Mouse (Mus musculus) spleen, postnatal 4 days (tissue): ENCODE results near the gene Il2rb.

Experiments used
- DNase-seq, 2 experiments: peaks; one replicate each; pipeline ENCODE4 v3.0.0; 2022; ENCODE audit warnings: low spot score in 2 of 2

The Il2rb gene

DNA sequence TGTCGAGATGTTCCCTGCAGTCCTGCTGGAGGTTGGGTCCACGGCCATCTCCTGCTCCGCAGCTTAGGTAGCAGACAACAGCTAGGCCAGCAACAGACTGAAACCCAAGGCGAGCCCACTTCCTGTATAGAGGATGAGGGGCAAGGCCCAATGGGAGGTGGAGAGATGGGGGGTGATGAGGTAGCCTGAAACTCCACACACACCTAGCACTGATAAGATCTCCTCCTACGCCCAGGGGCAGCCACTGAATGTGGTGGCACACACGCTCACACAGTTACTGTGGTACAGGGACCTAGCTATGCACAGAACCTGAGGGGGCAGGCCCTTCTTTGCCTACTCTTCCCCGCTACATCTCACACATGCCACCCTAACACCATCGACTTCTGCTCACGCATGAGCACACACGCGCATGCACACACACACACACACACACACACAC, at the start of gene Il2rb:
TSS of gene Il2rb (minus strand) at position 304 of the 439 bp plus-strand sequence.
- no peak for DNase-seq

DNA sequence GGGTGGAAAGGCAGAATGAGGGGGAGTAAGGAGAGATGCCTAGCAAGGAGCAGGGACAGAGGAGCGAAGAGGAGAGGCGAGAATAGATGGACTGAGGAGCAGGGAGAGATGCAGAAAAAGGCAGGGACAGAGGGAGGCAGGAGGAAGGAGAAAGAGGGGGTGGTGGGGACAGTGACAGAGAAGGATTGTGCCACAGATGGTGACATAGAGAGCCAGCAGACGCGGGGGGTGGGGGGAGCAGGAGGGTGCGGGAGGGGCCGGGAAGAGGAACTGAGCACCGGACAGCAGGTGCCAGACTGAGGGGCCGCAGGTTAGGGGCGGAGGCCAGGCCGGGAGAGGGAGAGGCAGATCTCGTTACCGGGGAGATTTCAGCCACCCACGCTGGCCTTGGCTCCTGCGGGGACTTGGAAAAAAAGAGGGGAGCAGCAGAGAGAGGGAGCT, 49.5 kb upstream of the Il2rb start, which contains the start of gene Sstr3:
TSS of gene Sstr3 (minus strand) at position 125 of the 441 bp plus-strand sequence.
- DNase-seq = no peak

DNA sequence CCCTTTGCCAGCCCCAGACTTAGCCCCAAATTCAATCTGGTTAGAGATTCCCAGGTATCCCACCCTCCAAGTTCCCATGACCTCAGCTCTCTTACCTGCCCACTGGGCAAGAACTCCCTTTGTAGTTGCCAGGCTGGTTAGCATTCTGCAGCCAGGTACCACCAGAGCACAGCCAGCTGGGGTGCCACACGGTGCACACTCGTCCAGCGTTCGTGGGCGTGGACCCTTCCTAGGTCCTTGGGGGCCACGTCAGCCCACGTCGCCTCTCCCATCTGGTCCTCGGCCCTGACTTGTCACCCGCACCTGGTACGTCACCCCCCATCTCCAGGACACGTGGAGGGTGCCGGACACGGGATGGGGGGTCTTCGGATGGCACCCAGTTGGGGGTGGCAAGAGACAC, 49.0 kb upstream of the Il2rb start:
- DNase-seq = no peak

DNA sequence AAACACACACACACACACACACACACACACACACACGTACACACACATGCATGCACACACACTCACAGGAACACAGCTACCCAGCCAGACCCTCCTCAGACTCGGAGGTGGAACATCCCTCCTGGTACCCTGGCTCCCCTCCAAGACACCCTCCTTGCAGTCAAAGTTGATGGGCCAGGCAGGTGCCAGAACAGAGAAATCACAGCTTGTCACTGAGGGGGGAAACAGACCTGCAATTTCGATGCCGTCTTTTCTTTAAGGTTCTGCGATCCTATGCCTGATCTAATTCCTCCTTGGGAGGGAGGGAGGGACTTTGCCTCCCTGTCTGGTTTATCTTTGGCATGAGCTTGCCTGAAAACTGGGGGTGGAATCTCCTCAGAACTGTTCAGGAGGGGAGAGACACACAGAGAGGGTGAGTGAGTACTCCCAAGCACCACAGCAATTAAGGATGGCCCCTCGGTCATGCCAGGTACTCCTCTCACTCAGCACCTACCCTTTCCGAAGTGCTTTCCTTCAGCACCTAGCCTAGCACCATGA, 47.8 kb upstream of the Il2rb start:
- DNase-seq = no peak

DNA sequence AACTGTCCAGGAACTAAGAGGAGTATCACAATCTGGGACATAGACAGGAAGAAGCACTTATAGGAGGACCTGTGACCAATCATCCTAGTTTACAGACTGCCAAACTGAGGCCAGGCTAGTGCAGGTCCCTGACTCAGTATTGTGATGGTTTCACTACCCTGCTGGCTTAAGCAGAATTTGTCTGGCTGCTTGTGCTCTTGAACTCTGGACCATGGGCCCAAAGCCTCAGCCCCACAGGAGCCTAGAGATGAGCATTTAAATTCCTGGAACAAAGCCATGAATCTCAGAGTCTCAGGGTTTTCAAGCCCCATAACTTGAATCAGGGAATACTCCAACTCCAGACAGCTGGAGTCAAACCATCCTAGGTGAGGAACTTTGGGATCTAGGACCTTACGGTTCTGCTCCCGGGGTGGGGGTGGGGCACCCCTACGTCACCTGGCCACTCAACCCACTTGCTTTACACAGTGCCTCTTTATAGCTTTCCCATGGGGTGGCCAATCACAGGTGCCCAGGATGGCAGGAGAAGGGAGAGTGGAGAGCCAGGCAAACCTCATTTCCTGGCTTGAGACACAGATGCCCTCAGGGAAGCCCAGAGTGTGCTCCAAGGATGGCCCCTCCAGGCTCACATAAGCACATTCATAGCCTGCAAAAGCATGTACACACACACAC, 47.2 kb upstream of the Il2rb start:
- DNase-seq = no peak

DNA sequence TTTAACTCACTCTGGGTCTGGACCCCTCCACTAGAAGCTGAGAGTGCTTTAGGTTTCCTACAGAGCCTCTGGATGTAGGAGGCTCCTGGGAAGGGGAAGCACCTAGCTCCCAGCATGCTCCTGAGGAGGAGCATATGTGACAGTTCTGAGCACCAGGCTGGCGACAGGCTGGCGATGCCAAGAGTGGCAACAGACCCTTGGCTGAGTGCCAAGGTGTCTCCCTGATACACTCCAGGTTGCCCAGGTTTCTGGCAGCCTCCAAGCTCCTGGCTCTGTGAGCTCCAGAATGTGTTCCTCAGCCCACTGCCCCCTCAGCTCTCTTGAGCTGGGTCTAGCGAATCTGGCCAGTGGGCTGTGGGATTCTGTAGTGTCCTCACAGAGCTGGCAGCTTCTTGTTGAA, 46.5 kb upstream of the Il2rb start:
- DNase-seq = no peak

DNA sequence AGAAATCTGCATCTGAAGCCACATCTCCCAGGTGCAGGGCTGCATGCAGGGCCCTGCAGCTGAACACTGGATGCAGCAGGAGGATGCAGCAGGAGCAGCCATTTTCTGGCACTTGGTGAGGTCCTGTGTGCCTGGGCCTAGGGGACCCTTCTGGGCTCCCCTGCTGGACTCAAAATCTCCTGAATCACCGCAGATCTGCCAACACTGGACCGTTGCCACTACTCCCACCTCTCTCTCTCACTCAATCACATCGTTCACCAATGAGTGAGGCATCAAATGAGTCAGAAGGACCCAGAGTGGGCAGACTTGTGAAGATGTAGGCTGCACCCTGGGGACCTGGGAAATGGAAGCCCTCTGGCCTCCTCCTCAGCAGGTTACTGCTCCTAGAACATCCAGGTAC, 46.0 kb upstream of the Il2rb start:
- no peak for DNase-seq

DNA sequence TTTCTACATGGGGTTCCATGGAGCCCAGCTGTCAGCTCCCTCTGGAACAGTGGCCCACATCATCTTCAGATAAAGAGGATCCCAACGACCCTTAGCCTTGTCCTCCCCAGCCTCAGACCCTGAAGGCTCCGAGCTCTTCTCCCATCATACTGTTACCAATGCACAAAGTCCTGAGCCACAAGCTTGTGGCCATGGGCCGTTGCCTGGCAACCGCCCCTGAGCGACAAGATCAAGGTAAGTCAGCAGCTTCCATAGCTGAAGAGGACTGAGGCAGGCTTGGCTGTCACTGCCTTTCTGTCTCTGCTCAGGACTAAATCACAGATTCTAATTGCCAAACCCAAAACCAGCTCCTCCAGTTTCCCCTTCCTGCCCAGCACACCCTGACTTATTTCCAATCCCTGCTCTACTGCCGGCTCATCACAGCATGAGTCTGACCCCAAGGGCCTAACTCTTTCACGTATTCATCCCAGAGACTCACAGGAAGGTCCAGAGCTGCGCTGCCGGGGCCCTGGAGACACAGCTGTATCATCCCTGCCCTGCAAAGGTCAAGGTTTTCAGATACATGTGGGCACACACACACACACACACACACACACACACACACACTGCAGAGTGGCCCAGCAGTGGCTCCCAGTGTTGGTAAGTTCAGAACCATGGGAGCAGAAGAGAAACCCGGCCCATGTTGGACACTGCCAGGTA, 40.8 kb upstream of the Il2rb start:
- DNase-seq = no peak

DNA sequence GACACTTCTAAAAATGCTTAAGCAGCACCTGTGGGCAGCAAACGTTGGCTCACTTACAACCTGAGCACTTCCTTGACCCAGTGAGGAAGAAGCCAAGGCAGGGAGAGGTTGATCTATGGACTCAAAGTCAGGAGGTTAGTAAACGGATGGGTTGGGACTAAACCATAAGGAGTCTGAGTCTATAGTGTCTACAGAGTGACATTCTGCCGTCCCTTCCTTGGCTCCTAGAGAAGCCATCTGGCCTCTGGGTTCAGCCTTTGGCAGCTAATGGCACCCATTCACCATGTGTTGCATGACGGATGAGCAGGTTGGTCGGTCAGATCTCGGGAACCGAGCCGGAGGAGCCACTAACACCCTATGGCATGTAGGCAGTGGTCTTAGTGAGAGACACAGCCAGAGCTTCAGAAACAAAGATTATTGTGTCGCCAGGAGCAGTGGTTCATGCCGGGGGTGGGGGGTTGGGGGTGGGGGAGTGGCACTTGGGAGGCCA, 38.3 kb upstream of the Il2rb start:
- DNase-seq = no peak

DNA sequence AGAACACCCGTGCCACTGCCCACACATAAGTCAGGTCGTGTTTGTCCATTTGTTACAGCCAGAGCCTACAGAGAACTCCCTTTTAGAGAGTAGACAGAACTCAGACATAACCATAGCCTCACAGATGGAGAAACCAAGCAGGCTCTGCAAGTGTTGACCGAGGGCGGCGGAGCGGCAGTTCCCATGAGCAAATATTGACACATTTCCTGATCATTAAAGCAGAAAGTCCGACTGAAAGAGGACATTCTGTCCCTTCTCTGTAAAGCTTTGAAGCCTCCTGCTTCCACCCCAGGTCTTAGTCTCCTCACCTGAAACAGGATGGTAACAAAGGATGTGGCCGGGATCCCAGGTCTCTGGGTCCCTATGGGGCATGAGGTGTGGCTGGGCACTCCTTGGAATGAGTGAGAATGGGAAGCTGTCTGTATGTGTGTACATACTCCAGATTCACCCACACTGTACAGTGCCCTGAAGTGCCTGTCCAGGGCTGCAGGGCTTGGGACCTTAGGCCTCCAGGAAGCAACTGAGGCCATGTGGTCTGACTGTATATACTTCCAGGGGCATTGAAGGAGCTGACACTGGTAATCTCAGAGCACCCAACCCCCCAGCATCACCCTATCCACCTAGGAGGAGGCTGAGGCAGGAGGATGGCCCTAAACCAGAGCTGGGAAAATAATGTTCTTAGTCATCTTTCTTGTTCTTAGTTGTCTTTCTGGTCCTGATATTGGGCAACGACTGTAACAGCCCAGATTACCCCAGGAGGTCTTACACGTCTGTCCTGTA, 37.7 kb upstream of the Il2rb start:
- no peak for DNase-seq

DNA sequence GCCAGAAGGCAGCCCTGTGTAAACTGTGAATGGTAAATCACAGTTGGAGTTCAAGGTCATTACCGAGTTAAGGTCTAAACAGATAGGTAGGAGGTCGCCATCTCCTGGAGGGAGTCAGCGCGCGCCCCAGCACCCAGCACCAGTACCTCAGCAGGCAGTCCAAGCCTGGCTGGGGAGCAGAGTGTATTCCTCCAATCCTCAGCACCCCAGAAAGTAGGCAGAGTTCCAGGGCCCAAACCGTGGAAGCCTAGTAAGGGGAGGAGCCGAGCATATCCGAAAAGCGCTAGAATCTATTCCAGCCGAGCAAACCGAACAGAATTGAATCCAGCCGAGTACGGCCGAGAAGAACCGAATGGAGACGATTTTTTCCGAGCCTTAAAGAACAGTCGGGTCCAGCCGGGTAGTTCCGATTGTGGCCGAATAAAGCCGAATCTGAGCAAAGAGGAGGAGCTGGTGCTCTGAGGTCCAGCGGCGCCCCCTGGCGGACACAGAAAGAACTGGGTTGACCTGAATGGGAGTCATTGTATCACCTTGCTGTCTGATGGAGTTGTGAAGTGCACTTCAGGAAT, 36.9 kb upstream of the Il2rb start:
- peak; percentile 89 to 96 for DNase-seq

DNA sequence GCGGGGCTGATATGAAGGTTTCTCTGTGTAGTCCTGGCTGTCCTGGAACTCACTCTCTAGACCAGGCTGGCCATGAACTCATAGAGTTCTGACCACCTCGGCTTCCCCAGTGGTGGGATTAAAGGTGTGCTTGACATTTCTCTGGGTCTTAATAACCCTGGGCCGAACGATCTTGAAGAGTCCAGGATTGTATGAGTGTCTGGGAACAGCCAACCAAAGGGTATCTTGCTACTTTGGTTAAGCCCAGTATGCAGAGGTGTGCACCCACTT, 36.3 kb upstream of the Il2rb start:
- DNase-seq = no peak

DNA sequence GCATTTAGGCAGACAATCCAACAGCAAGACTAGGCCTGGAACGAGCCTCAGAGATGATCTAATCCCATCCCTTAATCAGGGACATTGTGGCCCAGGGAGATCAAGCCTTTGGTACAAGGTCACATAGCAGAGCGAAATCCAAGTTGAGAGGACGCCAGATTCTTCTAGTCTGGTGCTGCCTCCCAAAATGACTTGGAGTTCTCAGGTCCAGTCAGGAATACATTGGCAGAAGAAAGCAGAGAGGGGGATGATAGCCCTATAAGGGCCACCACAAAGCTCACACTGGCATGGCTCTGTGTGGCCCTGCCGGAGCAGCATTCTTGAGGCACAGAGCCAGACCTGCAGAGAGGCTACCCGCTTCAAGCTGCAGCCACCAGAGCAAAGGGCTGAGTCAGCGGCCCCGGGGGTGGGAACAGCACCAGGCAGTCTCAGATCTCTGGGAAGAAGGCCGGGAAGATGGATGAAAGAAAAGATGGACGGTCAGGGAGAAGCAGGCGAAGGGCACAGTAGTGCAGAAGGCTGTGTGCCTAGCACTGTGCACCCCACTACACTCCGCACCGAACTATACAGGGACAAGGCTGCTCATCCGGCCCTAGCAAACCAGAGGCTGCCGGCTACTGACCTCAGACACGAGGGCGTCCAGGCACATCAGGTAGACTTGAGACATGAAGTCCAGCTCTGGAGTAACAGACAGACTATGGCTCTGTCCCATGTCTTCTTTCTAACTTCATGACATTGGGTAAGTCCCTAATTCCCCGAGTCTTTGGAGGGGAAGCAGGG, 35.8 kb upstream of the Il2rb start, which contains the start of gene C1qtnf6:
TSS of gene C1qtnf6 (minus strand) at position 746 of the 780 bp plus-strand sequence.
- DNase-seq = no peak

DNA sequence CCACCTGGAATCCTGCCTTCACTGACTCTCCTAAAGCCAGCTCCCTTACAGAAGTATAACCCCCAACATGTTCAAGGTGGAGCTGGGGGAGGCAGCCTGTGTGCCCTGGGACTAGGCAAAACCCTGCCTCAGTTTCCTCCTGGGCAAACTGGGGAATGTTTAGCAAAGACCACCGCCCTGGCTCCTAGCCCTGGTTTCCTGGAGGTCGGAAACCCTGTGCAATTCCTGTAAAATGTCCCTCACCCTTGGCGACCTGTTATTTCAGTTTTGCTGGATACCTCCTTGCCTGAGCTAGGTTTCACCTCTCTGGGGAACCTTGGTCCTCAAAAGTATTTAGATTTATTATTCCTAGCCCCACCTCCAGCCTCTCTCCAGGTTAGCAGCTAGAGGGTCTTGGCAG, 35.1 kb upstream of the Il2rb start:
- DNase-seq = no peak

DNA sequence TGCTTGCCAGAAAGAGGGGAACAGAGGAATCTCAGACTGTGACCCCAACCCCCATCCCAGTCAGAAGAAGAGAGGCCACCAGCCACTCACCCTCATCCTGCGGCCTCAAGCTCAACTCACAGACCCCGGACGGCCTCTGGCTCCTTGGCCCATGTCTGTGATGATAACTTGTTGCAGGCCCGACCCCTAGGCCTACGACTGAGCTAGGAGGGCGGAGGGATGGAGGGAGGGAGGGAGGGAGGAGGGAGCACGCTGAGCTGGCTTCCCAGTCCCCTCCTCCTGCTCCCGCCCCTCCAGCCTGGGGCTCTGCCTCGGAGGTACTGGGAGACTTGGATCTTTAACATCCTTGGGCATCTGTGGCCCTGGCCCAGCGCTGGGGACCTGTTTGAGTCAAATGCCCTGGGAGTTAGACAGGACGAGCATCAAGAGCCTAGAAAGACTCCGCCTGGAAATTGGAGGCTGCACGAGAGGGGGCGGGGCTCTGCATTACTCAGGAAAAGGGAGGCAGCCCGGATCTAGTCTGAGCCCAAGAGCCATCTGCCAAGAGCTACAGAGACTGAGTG, 34.4 kb upstream of the Il2rb start:
- DNase-seq = no peak

DNA sequence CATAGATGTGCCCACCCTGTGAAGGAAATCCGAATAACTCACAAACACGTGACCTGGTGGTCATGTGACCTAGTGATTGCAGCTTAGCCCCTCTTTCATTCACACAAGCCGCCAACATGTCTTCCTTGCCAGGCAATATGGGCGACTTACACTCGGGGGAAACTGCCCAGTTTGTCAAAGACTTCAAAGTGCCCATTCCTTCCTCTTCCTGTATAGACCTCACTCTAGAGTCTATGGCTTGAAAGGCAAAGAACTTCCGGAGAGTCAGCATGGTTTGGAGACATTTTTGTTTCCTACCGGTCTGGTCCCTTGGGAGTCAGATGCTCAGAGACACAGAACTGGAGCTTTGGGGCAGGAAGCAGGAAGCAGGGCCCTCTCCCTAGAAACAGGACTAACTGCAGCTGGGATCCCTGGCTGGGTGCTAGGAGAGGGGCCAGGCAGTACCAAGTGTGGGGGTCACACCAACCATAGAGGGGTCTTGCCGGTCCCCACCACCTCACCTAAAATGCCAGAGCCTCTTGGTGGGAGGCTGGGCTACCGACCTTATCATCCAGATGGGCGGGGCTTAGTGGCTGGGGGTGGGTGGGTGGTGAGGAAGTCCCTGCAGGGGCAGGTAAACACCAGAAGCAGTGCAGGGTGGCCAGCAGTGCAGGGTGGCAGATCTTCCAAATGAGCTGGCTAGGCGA, 33.8 kb upstream of the Il2rb start:
- no peak for DNase-seq

DNA sequence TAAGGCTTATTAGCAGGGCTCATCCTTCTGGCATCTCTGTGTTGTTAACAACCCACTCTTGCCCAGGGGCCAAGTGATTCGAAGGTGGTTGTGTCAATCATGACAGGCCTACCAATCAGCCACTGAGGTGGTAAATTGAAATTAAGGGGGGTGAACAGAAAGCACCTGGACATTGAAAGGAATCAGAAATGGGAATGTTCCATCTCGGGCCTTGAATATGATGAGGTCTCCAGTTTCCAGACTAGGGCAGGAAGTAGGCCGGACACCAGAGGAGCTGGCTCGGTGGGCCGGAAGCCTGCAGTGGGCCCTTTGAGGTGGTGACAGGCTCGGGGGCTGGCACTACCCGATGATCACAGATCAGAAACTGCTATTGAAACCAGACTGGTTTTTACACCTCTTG, 32.9 kb upstream of the Il2rb start:
- DNase-seq = no peak

DNA sequence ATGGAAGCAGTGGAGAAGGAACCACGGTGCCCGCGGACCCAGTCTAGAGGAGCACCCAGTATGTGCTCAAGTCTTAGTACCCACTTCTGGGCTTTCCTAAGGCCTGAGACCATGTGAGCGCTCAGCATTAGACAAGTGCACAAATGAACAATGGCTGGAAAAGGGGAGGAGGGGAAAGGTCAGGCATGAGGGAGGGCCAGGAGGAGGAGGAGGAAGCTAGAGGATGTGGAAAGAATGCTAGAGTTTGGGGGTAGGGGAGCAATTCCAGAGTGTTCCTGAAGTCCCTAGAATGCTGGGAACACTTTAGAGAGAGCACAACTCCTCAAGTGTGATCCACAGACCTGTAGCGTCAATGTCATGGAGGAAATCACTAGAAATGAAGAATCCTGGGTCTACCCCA, 29.1 kb upstream of the Il2rb start:
- DNase-seq = no peak

DNA sequence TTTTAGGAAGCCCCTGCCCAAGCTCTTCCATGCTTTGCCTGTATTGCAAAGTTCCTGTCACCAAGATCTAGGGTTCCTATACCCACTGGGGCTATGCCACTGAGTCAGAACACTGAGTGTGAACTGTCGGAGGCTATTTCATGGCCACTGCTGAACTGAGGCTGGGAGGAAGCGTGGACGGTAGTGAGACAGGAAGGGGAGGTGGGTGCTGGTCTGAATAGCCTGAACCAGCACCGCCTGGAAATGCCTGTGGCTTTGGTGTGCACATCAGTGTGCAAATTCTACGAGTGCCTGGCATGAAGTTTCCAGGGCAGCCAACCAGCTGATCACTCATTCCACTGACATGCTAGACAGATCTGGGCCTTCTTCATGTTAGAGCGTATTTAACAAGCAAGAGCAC, 26.8 kb upstream of the Il2rb start:
- no peak for DNase-seq

DNA sequence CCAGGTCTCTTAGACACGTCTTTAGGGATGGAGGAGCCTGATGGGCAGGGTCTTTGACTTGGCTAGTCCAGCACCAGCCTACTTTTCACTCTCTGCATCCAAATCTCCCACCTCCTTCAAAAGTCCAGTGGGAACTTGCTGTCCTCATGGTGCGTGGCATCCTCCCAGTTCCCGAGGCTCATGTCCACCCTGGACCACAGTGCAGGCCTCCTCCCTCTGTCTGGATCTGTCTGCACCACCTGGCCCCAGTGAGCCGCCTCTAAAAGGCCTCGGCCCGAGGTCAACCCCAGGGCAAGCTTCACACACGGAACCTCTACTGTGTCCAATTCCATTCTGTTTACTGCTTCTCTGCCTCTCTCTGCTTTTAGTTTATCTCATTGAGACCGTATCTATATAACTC, 26.3 kb upstream of the Il2rb start:
- no peak for DNase-seq
